Mouse (Mus musculus): ENCODE measurements at regions not wholly inside any gene's neighbourhood (a gene's known extent, or its start where the extent isn't known, plus 50 kb on each side); places are given as distances from the start of the nearest gene placed in this dataset.

DNA sequence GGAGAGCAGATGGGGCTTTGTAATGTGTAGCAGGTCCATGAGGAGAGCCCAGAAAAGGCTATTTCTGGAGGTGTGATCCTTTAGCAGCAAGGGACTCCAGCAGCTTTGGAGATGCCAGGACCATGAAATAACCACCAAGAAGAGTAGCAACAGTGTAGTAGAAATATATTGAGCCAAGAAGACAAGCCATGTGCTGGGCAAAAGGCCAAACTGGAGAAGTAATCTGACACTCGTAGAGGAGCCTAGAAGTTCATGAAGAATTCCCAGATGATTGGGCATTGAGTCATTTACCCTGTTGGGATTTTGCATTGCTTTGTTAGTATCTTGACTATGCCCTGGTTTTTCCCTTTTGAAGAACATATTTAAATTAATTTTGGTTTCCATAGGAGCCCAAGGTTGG lies 271.3 kb upstream of the Slitrk5 start:
- TF ChIP-seq EP300 (IDR thresholded peaks at IDR 0.05): no peak
- TF ChIP-seq CTCF (IDR thresholded peaks at IDR 0.05): no peak
